Mouse (Mus musculus) heart, postnatal 0 days (tissue): Measurements from ENCODE around the gene Hist1h2ae. TPM values are rescaled to one million over a fixed set of nuclear protein-coding genes. Genes with fewer than 3 reads are reported as not detected.
A peak's percentile ranks its signal among the peaks of the same experiment; 100 is the strongest.
"Not testable (repeated sequence)": the region's sequence is repeated elsewhere in the genome, so short reads cannot be mapped to it uniquely, and the experiment has no call there.

Experiments
- ATAC-seq: fragments of 200-750 bp; cut with Nextera tagmentation; 2 replicates; pipeline ENCODE4 v1.8.0; 2017; ENCODE audit warnings: low read depth, moderate number of reproducible peaks, moderate library complexity; ENCODE audit not compliant: insufficient read depth
- DNase-seq: peaks from one replicate; pipeline ENCODE4 v3.0.0-alpha.2; 2016; ENCODE audit warnings: low spot score
- H3K27ac ChIP-seq: fragments of 300-500 bp; sonication (generic); 2 replicates; pipeline ENCODE4 v1.5.1; 2014; ENCODE audit warnings: low read depth, mild to moderate bottlenecking
- H3K27me3 ChIP-seq: fragments of 300-500 bp; sonication (generic); 2 replicates; pipeline ENCODE4 v1.6.1; 2014; ENCODE audit warnings: low read length, mixed read lengths; ENCODE audit not compliant: control insufficient read depth, insufficient read depth
- H3K36me3 ChIP-seq: fragments of 300-500 bp; sonication (generic); replicated peaks from 2 replicates; pipeline ENCODE4 v1.6.1; 2014; ENCODE audit warnings: low read length, mixed read lengths; ENCODE audit not compliant: control insufficient read depth, insufficient read depth
- H3K4me1 ChIP-seq: fragments of 300-500 bp; sonication (generic); 2 replicates; pipeline ENCODE4 v1.6.1; 2014; ENCODE audit warnings: antibody characterized with exemption; ENCODE audit not compliant: control insufficient read depth, insufficient read depth
- H3K4me2 ChIP-seq: fragments of 300-500 bp; sonication (generic); 2 replicates; pipeline ENCODE4 v1.6.1; 2014; ENCODE audit warnings: low read depth, mild to moderate bottlenecking, low read length, moderate library complexity
- H3K4me3 ChIP-seq: fragments of 300-500 bp; sonication (generic); 2 replicates; pipeline ENCODE4 v1.5.1; 2014; ENCODE audit warnings: low read depth, low read length
- H3K9ac ChIP-seq: fragments of 300-500 bp; sonication (generic); replicated peaks from 2 replicates; pipeline ENCODE4 v1.6.1; 2014; ENCODE audit warnings: low read depth, low read length, mixed read lengths
- H3K9me3 ChIP-seq: fragments of 300-500 bp; sonication (generic); replicated peaks from 2 replicates; pipeline ENCODE4 v1.6.1; 2016; ENCODE audit warnings: low read length; ENCODE audit not compliant: control insufficient read depth
- CTCF ChIP-seq: IDR thresholded peaks from 2 replicates; pipeline ENCODE4 v1.5.1; 2016; ENCODE audit warnings: antibody characterized with exemption, control low read depth, low read depth
- EP300 ChIP-seq: IDR thresholded peaks from 2 replicates; pipeline ENCODE4 v1.6.1; 2016; ENCODE audit warnings: antibody characterized with exemption, low read depth
- WGBS: fragments of 180-500 bp; shearing (Covaris S2); extraction: QIAGEN DNeasy Blood & Tissue Kit; methylation state at CpG from one replicate; pipeline ENCODE4 v1.1.7; 2014; 5-methylcytosine and 5-hydroxymethylcytosine counted together
- polyA plus RNA-seq: library from polyadenylated mRNA; unstranded; fragments of >200 nt; fragmentation: Nextera tagmentation; extraction: Ambion mirVana; gene quantifications from 2 replicates; pipeline ENCODE4 v1.2.1, GENCODE M21; 2015
- total RNA-seq: library from RNA; depleted of rRNA; stranded (reverse); fragments of >200 nt; gene quantifications from 2 replicates; pipeline ENCODE4 v1.2.3, GENCODE M21; 2014; ENCODE audit warnings: low replicate concordance

Gene Hist1h2ae
- total and polyA plus RNA-seq, 2 experiments from 2014 or later, result 12.1 to 171 TPM

GRCm38 (mm10) chr13:23572218-23573033 is 1.4 kb upstream of the Hist1h2ae start:
- H3K27me3 ChIP-seq, result no peaks in the 10 kb centered on the region
- H3K4me1 ChIP-seq, result peaks cover 16% of the 10 kb centered on the region; the same call in 1 of the 2 replicates
- peak overlapping the region; percentile 51 for H3K4me3 ChIP-seq
- H3K4me2 ChIP-seq, result peak overlapping the region; percentile 62
- H3K9me3 ChIP-seq, result no peaks in the 10 kb centered on the region
- no peak for DNase-seq
- H3K27ac ChIP-seq, result peak overlapping the region; percentile 97
- H3K36me3 ChIP-seq, result no peaks in the 10 kb centered on the region
- TF ChIP-seq CTCF (no peak), EP300 (no peak)
- peak overlapping the region; percentile 69; the same call in 1 of the 2 replicates for H3K9ac ChIP-seq
- no peak for ATAC-seq
- WGBS, result 45% methylated on average over 2 of the region's 2 CpGs

GRCm38 (mm10) chr13:23571504-23572217 is 641 bp upstream of the Hist1h2ae start:
- Histone ChIP-seq H3K4me3 (peak overlapping the region; percentile 51), H3K4me1 (peaks cover 16% of the 10 kb centered on the region; the same call in 1 of the 2 replicates), H3K4me2 (peak overlapping the region; percentile 62), H3K9ac (peak overlapping the region; percentile 69), H3K27ac (peak overlapping the region; percentile 97)
- DNase-seq, H3K36me3 ChIP-seq, H3K9me3 ChIP-seq, H3K27me3 ChIP-seq: not testable (repeated sequence)
- ATAC-seq, result 0 out of 2 replicates have a peak, but pooled peaks have one; percentile 1
- 1% methylated on average over 13 of the region's 34 CpGs for WGBS

- not testable (repeated sequence) for H3K27me3 ChIP-seq, H3K9me3 ChIP-seq, H3K36me3 ChIP-seq, H3K9ac ChIP-seq, DNase-seq
- H3K27ac ChIP-seq, result peak overlapping the region; percentile 97
- WGBS, result 5% methylated on average over 21 of the region's 41 CpGs
- peak; percentile 36; the same call in 1 of the 2 replicates for ATAC-seq
- H3K4me1 ChIP-seq, result peaks cover 11% of the 10 kb centered on the region; the same call in 1 of the 2 replicates
- H3K4me3 ChIP-seq, result peak overlapping the region; percentile 51
- peak overlapping the region; percentile 62 for H3K4me2 ChIP-seq
Measured at GRCm38 (mm10) chr13:23570261-23571021, 579 bp downstream of the Hist1h2ae start.

GRCm38 (mm10) chr13:23564482-23564881 is 6.5 kb downstream of the Hist1h2ae start:
- Histone ChIP-seq H3K9ac (no peak overlapping the region), H3K27ac (no peak overlapping the region), H3K27me3 (no peaks in the 10 kb centered on the region), H3K4me3 (no peak overlapping the region), H3K9me3 (no peaks in the 10 kb centered on the region), H3K4me2 (no peak overlapping the region), H3K4me1 (no peaks in the 10 kb centered on the region), H3K36me3 (no peaks in the 10 kb centered on the region)
- 86% methylated on average over 2 of the region's 2 CpGs for WGBS
- no peak for TF ChIP-seq EP300
- no peak for TF ChIP-seq CTCF
- no peak for DNase-seq
- ATAC-seq, result no peak

- DNase-seq, result peak; percentile 88
- Histone ChIP-seq H3K4me2 (peak overlapping the region; percentile 74), H3K27ac (peak overlapping the region; percentile 98), H3K9me3 (no peaks in the 10 kb centered on the region), H3K4me3 (peak overlapping the region; percentile 51), H3K4me1 (no peaks in the 10 kb centered on the region), H3K9ac (peak overlapping the region; percentile 59), H3K27me3 (no peaks in the 10 kb centered on the region), H3K36me3 (no peaks in the 10 kb centered on the region)
- peak; percentile 44 for TF ChIP-seq CTCF
- TF ChIP-seq EP300, result no peak
- WGBS, result 5% methylated on average over 18 of the region's 18 CpGs
- peak; percentile 54 for ATAC-seq
Measured at GRCm38 (mm10) chr13:23562699-23563462, 8.1 kb downstream of the Hist1h2ae start.

GRCm38 (mm10) chr13:23561883-23562659 is 8.9 kb downstream of the Hist1h2ae start, which contains the start of gene Hist1h3e:
Gene Hist1h3e, minus strand, starts transcription at chr13:23562369.
- ATAC-seq (peak; percentile 89), DNase-seq (peak; percentile 98)
- Histone ChIP-seq H3K27ac (peak within 1 kb of the TSS; percentile 98), H3K4me3 (peak within 1 kb of the TSS; percentile 51), H3K9ac (peak within 1 kb of the TSS; percentile 59), H3K4me2 (peak within 1 kb of the TSS; percentile 74)
- H3K9me3 ChIP-seq, H3K4me1 ChIP-seq, H3K27me3 ChIP-seq, H3K36me3 ChIP-seq: not testable (repeated sequence)
- WGBS, result under 1% methylated on average over 36 of the region's 67 CpGs

GRCm38 (mm10) chr13:23561531-23561882 is 9.5 kb downstream of the Hist1h2ae start:
- H3K4me3 ChIP-seq, result peak overlapping the region; percentile 51
- H3K4me1 ChIP-seq, DNase-seq, ATAC-seq, H3K36me3 ChIP-seq, H3K9me3 ChIP-seq, H3K27me3 ChIP-seq: not testable (repeated sequence)
- H3K27ac ChIP-seq, result peak overlapping the region; percentile 98
- H3K4me2 ChIP-seq, result peak overlapping the region; percentile 74
- 2% methylated on average over 2 of the region's 5 CpGs for WGBS
- H3K9ac ChIP-seq, result peak overlapping the region; percentile 59; the same call in 1 of the 2 replicates
